Mouse (Mus musculus): ENCODE measurements around the gene Tmem98. TPM values are rescaled to one million over a fixed set of nuclear protein-coding genes. Genes with fewer than 3 reads are reported as not detected.

Tmem98 gene
- polyA plus RNA-seq, 1 experiment from 2014 or later, result 74.8 TPM

Other genes starting within 250 kb of the Tmem98 start
- 2.4 and 2.8 TPM in 2 replicates for gene Myo1d, start 30.1 kb upstream of the Tmem98 start, polyA plus RNA-seq (2016; fragmentation: Nextera tagmentation; extraction: Ambion mirVana)
- not detected in 2 replicates for gene Spaca3, start 48.2 kb downstream of the Tmem98 start, polyA plus RNA-seq (2016; fragmentation: Nextera tagmentation; extraction: Ambion mirVana)

Data from forebrain, embryonic 12.5 days (tissue).